In genomic region chr14:31454849-31455566, GRCm38 (mm10) we compare ENCODE assay signal across 14 mouse cellular contexts. TPM values are rescaled to one million over a fixed set of nuclear protein-coding genes. Genes with fewer than 3 reads are reported as not detected.
DNase-seq lines count a peak whose midpoint lies in the region; TF ChIP-seq lines count a peak whose summit lies in the region.
"Had no signal": no experiment of that assay in that cellular context is flagged by ENCODE, and none has a peak within 500 bp of the region (broad histone marks: within the 10 kb centered on the region; RNA-seq: fewer than 3 reads in every experiment).

No protein-coding gene starts in this region.

- H3K4me3 ChIP-seq in layer of hippocampus, adult 2 months: no peak overlapping the region
- H3K4me3 ChIP-seq: embryonic facial prominence, embryonic 12.5 days; hindbrain, embryonic 10.5 days; neural tube, embryonic 15.5 days had no signal

- TF ChIP-seq CTCF in layer of hippocampus, adult 2 months (conservative IDR thresholded peaks at IDR 0.05): peak; percentile 68

- peak; percentile 38 for DNase-seq in adrenal gland, postnatal 25 days
- no peak for DNase-seq in adrenal gland, postnatal 4 days (ENCODE audit: low spot score in 2 of 2)
- DNase-seq in layer of hippocampus, adult 2 months (ENCODE audit: low spot score in 2 of 2): no peak
- DNase-seq in layer of hippocampus, adult 18-20 months (ENCODE audit: low spot score in 2 of 2): no peak
- DNase-seq in B cell, adult 2 months: peak; percentile 64 to 65
- DNase-seq in R1 (ENCODE audit: low read depth, low spot score): peak; percentile 57
- DNase-seq in natural killer cell, adult 2 months (ENCODE audit: low spot score in 2 of 2): no peak
- DNase-seq in layer of hippocampus, adult 9-11 months: no peak
- DNase-seq: cerebellum, postnatal 14 days; midbrain, embryonic 14.5 days; right cerebral cortex, postnatal 14 days had no signal

- H3K27ac ChIP-seq in layer of hippocampus, adult 2 months: no peak overlapping the region
- H3K27ac ChIP-seq: embryonic facial prominence, embryonic 12.5 days; hindbrain, embryonic 10.5 days; neural tube, embryonic 15.5 days had no signal

RNA-seq across cellular contexts. Expression of gene Sh3bp5, which starts 19.1 kb away (rescaled TPM):
- 112 and 134 TPM in 2 replicates for total RNA-seq in adrenal gland, postnatal 25 days (2021)
- total RNA-seq in adrenal gland, postnatal 4 days (2021): 100 to 1,000 TPM; 136 to 140 TPM
- 100 to 1,000 TPM; 147 to 158 TPM for total RNA-seq in layer of hippocampus, adult 2 months (2021)
- total RNA-seq in layer of hippocampus, adult 18-20 months (2021): 100 to 1,000 TPM; 158 to 165 TPM

RNA-seq across cellular contexts. Expression of gene Eaf1, which starts 39.2 kb away (rescaled TPM):
- 41.4 and 50.6 TPM in 2 replicates for total RNA-seq in adrenal gland, postnatal 25 days (2021)
- 10 to 100 TPM; 34.9 to 40.3 TPM for total RNA-seq in adrenal gland, postnatal 4 days (2021)
- 10 to 100 TPM; 13.7 to 19.4 TPM for total RNA-seq in layer of hippocampus, adult 2 months (2021)
- total RNA-seq in layer of hippocampus, adult 18-20 months (2021): 10 to 100 TPM; 19.1 to 20.3 TPM

RNA-seq across cellular contexts. Expression of gene Mettl6, which starts 39.8 kb away (rescaled TPM):
- 24.4 and 24.5 TPM in 2 replicates for total RNA-seq in adrenal gland, postnatal 25 days (2021)
- 10 to 100 TPM; 36.3 to 40.2 TPM for total RNA-seq in adrenal gland, postnatal 4 days (2021)
- total RNA-seq in layer of hippocampus, adult 2 months (2021): 10 to 100 TPM; 32.4 to 35.0 TPM
- total RNA-seq in layer of hippocampus, adult 18-20 months (2021): 10 to 100 TPM; 28.3 to 29.6 TPM

Comparison
In these comparisons a context has a peak if more than half of its experiments do, and no peak if none do; other contexts are left out.
1. DNase-seq: peak in adrenal gland, postnatal 25 days (single experiment), B cell, adult 2 months (2 of 2) and R1 (single experiment); none in adrenal gland, postnatal 4 days (0 of 2), layer of hippocampus, adult 2 months (0 of 2), layer of hippocampus, adult 18-20 months (0 of 2), natural killer cell, adult 2 months (0 of 2) and layer of hippocampus, adult 9-11 months (single experiment).